Mouse (Mus musculus): ENCODE results near the gene Myef2. TPM values are rescaled to one million over a fixed set of nuclear protein-coding genes. Genes with fewer than 3 reads are reported as not detected.

Gene Myef2
- polyA plus RNA-seq (2014; fragmentation: Nextera tagmentation; extraction: Ambion mirVana) = 96.8 and 116 TPM in 2 replicates

- no peaks in the 10 kb centered on the region; the same call in 1 of the 2 replicates for H3K36me3 ChIP-seq (ENCODE audit: control insufficient read depth, insufficient read depth, low read length)
- peak; percentile 92 for DNase-seq (ENCODE audit: low spot score)
- H3K4me2 ChIP-seq (ENCODE audit: low read length) = peak within 1 kb of the TSS; percentile 82
- peaks cover 11% of the 10 kb centered on the region for H3K4me1 ChIP-seq (replicated peaks; ENCODE audit: control insufficient read depth, insufficient read depth, low read length)
- no peaks in the 10 kb centered on the region for H3K9me3 ChIP-seq (ENCODE audit: control insufficient read depth, low read length)
- H3K27me3 ChIP-seq (replicated peaks; ENCODE audit: control insufficient read depth, insufficient read depth, low read length) = no peaks in the 10 kb centered on the region
- peak within 1 kb of the TSS; percentile 84 for H3K27ac ChIP-seq (ENCODE audit: low read depth)
- H3K4me3 ChIP-seq (ENCODE audit: low read depth, low read length) = peak within 1 kb of the TSS; percentile 68
- peak within 1 kb of the TSS; percentile 94 for H3K9ac ChIP-seq (ENCODE audit: low read length)
- peak; percentile 90 for ATAC-seq (replicated peaks; ENCODE audit: low FRiP score, low TSS enrichment, low read depth)
- WGBS = 2% methylated on average over 33 of the region's 48 CpGs
These were observed at the start of gene Myef2 for GRCm38 (mm10) chr2:125123477-125123852. TSS of gene Myef2 (minus strand) at chr2:125123661.

- no peaks in the 10 kb centered on the region for H3K27me3 ChIP-seq (replicated peaks; ENCODE audit: control insufficient read depth, insufficient read depth, low read length)
- no peaks in the 10 kb centered on the region for H3K9me3 ChIP-seq (ENCODE audit: control insufficient read depth, low read length)
- ATAC-seq (replicated peaks; ENCODE audit: low FRiP score, low TSS enrichment, low read depth) (no peak), DNase-seq (ENCODE audit: low spot score) (no peak)
- no peaks in the 10 kb centered on the region for H3K36me3 ChIP-seq (ENCODE audit: control insufficient read depth, insufficient read depth, low read length)
- no peaks in the 10 kb centered on the region for H3K4me1 ChIP-seq (replicated peaks; ENCODE audit: control insufficient read depth, insufficient read depth, low read length)
- 82% methylated on average over 4 of the region's 4 CpGs for WGBS
- H3K27ac ChIP-seq (ENCODE audit: low read depth) = no peak overlapping the region
- no peak overlapping the region for H3K4me2 ChIP-seq (ENCODE audit: low read length)
- no peak overlapping the region for H3K4me3 ChIP-seq (ENCODE audit: low read depth, low read length)
- H3K9ac ChIP-seq (ENCODE audit: low read length) = no peak overlapping the region
These were observed 38.6 kb upstream of the Myef2 start for GRCm38 (mm10) chr2:125162012-125162470.

- WGBS = 7% methylated on average over 2 of the region's 2 CpGs
- DNase-seq (ENCODE audit: low spot score) = no peak
These were observed 32.0 kb upstream of the Myef2 start for GRCm38 (mm10) chr2:125155504-125155903.

GRCm38 (mm10) chr2:125154294-125154693 is 30.8 kb upstream of the Myef2 start:
- H3K27me3 ChIP-seq (replicated peaks; ENCODE audit: control insufficient read depth, insufficient read depth, low read length) = no peaks in the 10 kb centered on the region
- no peak for DNase-seq (ENCODE audit: low spot score)
- H3K4me2 ChIP-seq (ENCODE audit: low read length) = no peak overlapping the region
- no peak overlapping the region for H3K27ac ChIP-seq (ENCODE audit: low read depth)
- ATAC-seq (replicated peaks; ENCODE audit: low FRiP score, low TSS enrichment, low read depth) = no peak
- H3K9me3 ChIP-seq (ENCODE audit: control insufficient read depth, low read length) = no peaks in the 10 kb centered on the region
- no peak overlapping the region for H3K4me3 ChIP-seq (ENCODE audit: low read depth, low read length)
- H3K9ac ChIP-seq (ENCODE audit: low read length) = no peak overlapping the region
- H3K36me3 ChIP-seq (ENCODE audit: control insufficient read depth, insufficient read depth, low read length) = no peaks in the 10 kb centered on the region
- no peaks in the 10 kb centered on the region for H3K4me1 ChIP-seq (replicated peaks; ENCODE audit: control insufficient read depth, insufficient read depth, low read length)
- 68% methylated on average over 9 of the region's 9 CpGs for WGBS

More at GRCm38 (mm10) chr2:125155504-125155903, 32.0 kb upstream of the Myef2 start:
- H3K4me2 ChIP-seq (ENCODE audit: low read length) = no peak overlapping the region
- H3K4me3 ChIP-seq (ENCODE audit: low read depth, low read length) = no peak overlapping the region
- no peaks in the 10 kb centered on the region for H3K36me3 ChIP-seq (ENCODE audit: control insufficient read depth, insufficient read depth, low read length)
- no peak overlapping the region for H3K9ac ChIP-seq (ENCODE audit: low read length)
- no peak overlapping the region for H3K27ac ChIP-seq (ENCODE audit: low read depth)
- ATAC-seq (replicated peaks; ENCODE audit: low FRiP score, low TSS enrichment, low read depth) = no peak
- H3K27me3 ChIP-seq (replicated peaks; ENCODE audit: control insufficient read depth, insufficient read depth, low read length) = no peaks in the 10 kb centered on the region
- H3K4me1 ChIP-seq (replicated peaks; ENCODE audit: control insufficient read depth, insufficient read depth, low read length) = no peaks in the 10 kb centered on the region
- H3K9me3 ChIP-seq (ENCODE audit: control insufficient read depth, low read length) = no peaks in the 10 kb centered on the region

GRCm38 (mm10) chr2:125152388-125152787 is 28.9 kb upstream of the Myef2 start, which contains the start of gene Slc12a1:
TSS of gene Slc12a1 (plus strand) at chr2:125152505.
- no peak within 1 kb of the TSS for H3K4me2 ChIP-seq (ENCODE audit: low read length)
- no peaks in the 10 kb centered on the region for H3K4me1 ChIP-seq (replicated peaks; ENCODE audit: control insufficient read depth, insufficient read depth, low read length)
- H3K36me3 ChIP-seq (ENCODE audit: control insufficient read depth, insufficient read depth, low read length) = no peaks in the 10 kb centered on the region
- ATAC-seq (replicated peaks; ENCODE audit: low FRiP score, low TSS enrichment, low read depth) (no peak), DNase-seq (ENCODE audit: low spot score) (no peak)
- no peaks in the 10 kb centered on the region for H3K9me3 ChIP-seq (ENCODE audit: control insufficient read depth, low read length)
- no peaks in the 10 kb centered on the region for H3K27me3 ChIP-seq (replicated peaks; ENCODE audit: control insufficient read depth, insufficient read depth, low read length)
- H3K27ac ChIP-seq (ENCODE audit: low read depth) = no peak within 1 kb of the TSS
- H3K9ac ChIP-seq (ENCODE audit: low read length) = no peak within 1 kb of the TSS
- no peak within 1 kb of the TSS for H3K4me3 ChIP-seq (ENCODE audit: low read depth, low read length)
- WGBS = 86% methylated on average over 6 of the region's 6 CpGs

- Histone ChIP-seq H3K27ac (ENCODE audit: low read depth) (no peak overlapping the region), H3K9me3 (ENCODE audit: control insufficient read depth, low read length) (no peaks in the 10 kb centered on the region), H3K4me1 (replicated peaks; ENCODE audit: control insufficient read depth, insufficient read depth, low read length) (no peaks in the 10 kb centered on the region), H3K9ac (ENCODE audit: low read length) (no peak overlapping the region), H3K4me2 (ENCODE audit: low read length) (no peak overlapping the region), H3K36me3 (ENCODE audit: control insufficient read depth, insufficient read depth, low read length) (no peaks in the 10 kb centered on the region), H3K27me3 (replicated peaks; ENCODE audit: control insufficient read depth, insufficient read depth, low read length) (no peaks in the 10 kb centered on the region), H3K4me3 (ENCODE audit: low read depth, low read length) (no peak overlapping the region)
- DNase-seq (ENCODE audit: low spot score) (no peak), ATAC-seq (replicated peaks; ENCODE audit: low FRiP score, low TSS enrichment, low read depth) (no peak)
These were observed 18.9 kb upstream of the Myef2 start for GRCm38 (mm10) chr2:125142336-125142735.

GRCm38 (mm10) chr2:125136846-125137245 is 13.4 kb upstream of the Myef2 start:
- peak overlapping the region; percentile 69 for H3K4me2 ChIP-seq (ENCODE audit: low read length)
- H3K27me3 ChIP-seq (replicated peaks; ENCODE audit: control insufficient read depth, insufficient read depth, low read length) = 0 out of 2 replicates have a peak, but pooled peaks cover 6% of the 10 kb centered on the region
- ATAC-seq (replicated peaks; ENCODE audit: low FRiP score, low TSS enrichment, low read depth) (no peak), DNase-seq (ENCODE audit: low spot score) (no peak)
- no peaks in the 10 kb centered on the region; the same call in 1 of the 2 replicates for H3K4me1 ChIP-seq (replicated peaks; ENCODE audit: control insufficient read depth, insufficient read depth, low read length)
- peak overlapping the region; percentile 25; the same call in 1 of the 2 replicates for H3K4me3 ChIP-seq (ENCODE audit: low read depth, low read length)
- no peak overlapping the region for H3K9ac ChIP-seq (ENCODE audit: low read length)
- no peaks in the 10 kb centered on the region for H3K36me3 ChIP-seq (ENCODE audit: control insufficient read depth, insufficient read depth, low read length)
- H3K27ac ChIP-seq (ENCODE audit: low read depth) = no peak overlapping the region
- H3K9me3 ChIP-seq (ENCODE audit: control insufficient read depth, low read length) = no peaks in the 10 kb centered on the region
- 25% methylated on average over 7 of the region's 7 CpGs for WGBS

GRCm38 (mm10) chr2:125135903-125136811 is 12.7 kb upstream of the Myef2 start, which contains the start of gene Ctxn2:
TSS of gene Ctxn2 (plus strand) at chr2:125136692.
- no peaks in the 10 kb centered on the region for H3K36me3 ChIP-seq (ENCODE audit: control insufficient read depth, insufficient read depth, low read length)
- ATAC-seq (replicated peaks; ENCODE audit: low FRiP score, low TSS enrichment, low read depth) (no peak), DNase-seq (ENCODE audit: low spot score) (peak; percentile 96)
- H3K27ac ChIP-seq (ENCODE audit: low read depth) = no peak within 1 kb of the TSS
- peak within 1 kb of the TSS; percentile 25 for H3K4me3 ChIP-seq (ENCODE audit: low read depth, low read length)
- peak within 1 kb of the TSS; percentile 69 for H3K4me2 ChIP-seq (ENCODE audit: low read length)
- no peak within 1 kb of the TSS for H3K9ac ChIP-seq (ENCODE audit: low read length)
- 0 out of 2 replicates have a peak, but pooled peaks cover 6% of the 10 kb centered on the region for H3K27me3 ChIP-seq (replicated peaks; ENCODE audit: control insufficient read depth, insufficient read depth, low read length)
- H3K9me3 ChIP-seq (ENCODE audit: control insufficient read depth, low read length) = no peaks in the 10 kb centered on the region
- H3K4me1 ChIP-seq (replicated peaks; ENCODE audit: control insufficient read depth, insufficient read depth, low read length) = no peaks in the 10 kb centered on the region; the same call in 1 of the 2 replicates
- under 1% methylated on average over 39 of the region's 39 CpGs for WGBS
